ENCODE assay signal across 29 mouse cellular contexts in genomic region chr13:106009911-106010310, GRCm38 (mm10).
DNase-seq lines count a peak whose midpoint lies in the region; ATAC-seq and TF ChIP-seq lines count a peak whose summit lies in the region.
"Had no signal": no experiment of that assay in that cellular context is flagged by ENCODE, and none has a peak within 500 bp of the region (broad histone marks: within the 10 kb centered on the region; RNA-seq: fewer than 3 reads in every experiment).

No protein-coding gene starts in this region.

- no peak overlapping the region for H3K9ac ChIP-seq in forebrain, embryonic 14.5 days (ENCODE audit: low read length)
- H3K9ac ChIP-seq in hindbrain, postnatal 0 days (replicated peaks; ENCODE audit: low read length): no peak overlapping the region
- no peak overlapping the region for H3K9ac ChIP-seq in midbrain, embryonic 14.5 days (replicated peaks; ENCODE audit: low read length)
- no peak overlapping the region for H3K9ac ChIP-seq in midbrain, embryonic 16.5 days (ENCODE audit: low read depth, low read length)
- H3K9ac ChIP-seq: forebrain, embryonic 12.5 days; heart, embryonic 12.5 days; heart, embryonic 15.5 days; hindbrain, embryonic 13.5 days; intestine, embryonic 15.5 days had no signal

- WGBS in forebrain, embryonic 14.5 days: 28% methylated on average over 3 of the region's 3 CpGs
- 59% methylated on average over 3 of the region's 3 CpGs for WGBS in forebrain, embryonic 10.5 days
- WGBS in hindbrain, postnatal 0 days: 20% methylated on average over 3 of the region's 3 CpGs
- WGBS in hindbrain, embryonic 10.5 days: 49% methylated on average over 3 of the region's 3 CpGs
- WGBS in midbrain, embryonic 14.5 days: 22% methylated on average over 3 of the region's 3 CpGs
- 74% methylated on average over 3 of the region's 3 CpGs for WGBS in midbrain, embryonic 10.5 days
- whole genome bisulfite sequencing in midbrain, embryonic 16.5 days: 19% methylated on average over 3 of the region's 3 CpGs

- H3K4me3 ChIP-seq in forebrain, embryonic 14.5 days (ENCODE audit: low read depth, low read length): no peak overlapping the region
- no peak overlapping the region for H3K4me3 ChIP-seq in forebrain, embryonic 10.5 days
- H3K4me3 ChIP-seq in hindbrain, postnatal 0 days (ENCODE audit: low read length): no peak overlapping the region
- H3K4me3 ChIP-seq in hindbrain, embryonic 10.5 days: no peak overlapping the region
- no peak overlapping the region for H3K4me3 ChIP-seq in midbrain, embryonic 14.5 days (replicated peaks; ENCODE audit: low read depth, low read length)
- H3K4me3 ChIP-seq in midbrain, embryonic 10.5 days: no peak overlapping the region
- no peak overlapping the region for H3K4me3 ChIP-seq in midbrain, embryonic 16.5 days (ENCODE audit: low read depth, low read length)
- H3K4me3 ChIP-seq: forebrain, embryonic 12.5 days; heart, embryonic 12.5 days; heart, embryonic 15.5 days; hindbrain, embryonic 13.5 days; intestine, embryonic 15.5 days had no signal

- peak; percentile 14 for DNase-seq in forebrain, embryonic 14.5 days (ENCODE audit: low spot score)
- no peak for DNase-seq in forebrain, embryonic 10.5 days (ENCODE audit: extremely low spot score, low spot score)
- DNase-seq in hindbrain, postnatal 0 days (ENCODE audit: low spot score): peak; percentile 2
- no peak for DNase-seq in hindbrain, embryonic 10.5 days (ENCODE audit: low spot score)
- DNase-seq in midbrain, embryonic 14.5 days: peak; percentile 30
- DNase-seq in midbrain, embryonic 10.5 days (ENCODE audit: low spot score): no peak
- DNase-seq in kidney, postnatal 25 days: no peak
- DNase-seq: adrenal gland, postnatal 10 days; adrenal gland, postnatal 36 days; B cell, adult 2 months; cerebellum, adult 11-12 months; cerebellum, adult 8-10 months; cerebellum, postnatal 10 days; cerebellum, postnatal 36 days; gastrocnemius, postnatal 25 days; heart, adult 18-20 months; heart, postnatal 10 days; heart, postnatal 36 days; kidney, adult 11 months had no signal

- H3K9me3 ChIP-seq in forebrain, embryonic 14.5 days (replicated peaks; ENCODE audit: control insufficient read depth, low read length): no peaks in the 10 kb centered on the region
- H3K9me3 ChIP-seq in forebrain, embryonic 10.5 days: no peaks in the 10 kb centered on the region
- H3K9me3 ChIP-seq in hindbrain, postnatal 0 days (ENCODE audit: low read length): no peaks in the 10 kb centered on the region
- H3K9me3 ChIP-seq in hindbrain, embryonic 10.5 days: no peaks in the 10 kb centered on the region
- no peaks in the 10 kb centered on the region for H3K9me3 ChIP-seq in midbrain, embryonic 14.5 days (ENCODE audit: control insufficient read depth, low read length)
- H3K9me3 ChIP-seq in midbrain, embryonic 10.5 days (replicated peaks): no peaks in the 10 kb centered on the region
- H3K9me3 ChIP-seq in midbrain, embryonic 16.5 days (replicated peaks; ENCODE audit: control insufficient read depth, low read length, poor library complexity, severe bottlenecking): no peaks in the 10 kb centered on the region
- H3K9me3 ChIP-seq: forebrain, embryonic 12.5 days; G1E; heart, embryonic 15.5 days; hindbrain, embryonic 13.5 days; intestine, embryonic 15.5 days had no signal

- H3K36me3 ChIP-seq in forebrain, embryonic 14.5 days (ENCODE audit: control insufficient read depth, insufficient read depth, low read length): no peaks in the 10 kb centered on the region
- no peaks in the 10 kb centered on the region for H3K36me3 ChIP-seq in forebrain, embryonic 10.5 days (replicated peaks)
- H3K36me3 ChIP-seq in hindbrain, postnatal 0 days (ENCODE audit: insufficient read depth, low read length): no peaks in the 10 kb centered on the region
- H3K36me3 ChIP-seq in hindbrain, embryonic 10.5 days: no peaks in the 10 kb centered on the region
- no peaks in the 10 kb centered on the region for H3K36me3 ChIP-seq in midbrain, embryonic 14.5 days (ENCODE audit: control insufficient read depth, insufficient read depth, low read length)
- no peaks in the 10 kb centered on the region for H3K36me3 ChIP-seq in midbrain, embryonic 10.5 days
- no peaks in the 10 kb centered on the region for H3K36me3 ChIP-seq in midbrain, embryonic 16.5 days (ENCODE audit: control insufficient read depth, insufficient read depth, low read length)
- H3K36me3 ChIP-seq: forebrain, embryonic 12.5 days; G1E; heart, embryonic 12.5 days; heart, embryonic 15.5 days; hindbrain, embryonic 13.5 days; intestine, embryonic 15.5 days had no signal

- ATAC-seq in forebrain, embryonic 14.5 days: no peak
- ATAC-seq in hindbrain, postnatal 0 days: no peak
- no peak; the same call in 1 of the 2 replicates for ATAC-seq in midbrain, embryonic 14.5 days (ENCODE audit: low FRiP score, low TSS enrichment)
- 0 out of 2 replicates have a peak, but pooled peaks have one; percentile 60 for ATAC-seq in midbrain, embryonic 16.5 days
- ATAC-seq: forebrain, embryonic 16.5 days; intestine, embryonic 15.5 days; Patski had no signal

- no peaks in the 10 kb centered on the region for H3K27me3 ChIP-seq in forebrain, embryonic 14.5 days (replicated peaks; ENCODE audit: control insufficient read depth, insufficient read depth, low read length)
- H3K27me3 ChIP-seq in forebrain, embryonic 10.5 days (ENCODE audit: poor library complexity, severe bottlenecking): no peaks in the 10 kb centered on the region
- H3K27me3 ChIP-seq in hindbrain, postnatal 0 days (ENCODE audit: insufficient read depth, low read length): no peaks in the 10 kb centered on the region
- H3K27me3 ChIP-seq in hindbrain, embryonic 10.5 days (ENCODE audit: insufficient read depth, poor library complexity, severe bottlenecking): no peaks in the 10 kb centered on the region
- no peaks in the 10 kb centered on the region for H3K27me3 ChIP-seq in midbrain, embryonic 14.5 days (ENCODE audit: control insufficient read depth, insufficient read depth, low read length)
- no peaks in the 10 kb centered on the region for H3K27me3 ChIP-seq in midbrain, embryonic 10.5 days (ENCODE audit: low read depth, poor library complexity, severe bottlenecking)
- no peaks in the 10 kb centered on the region for H3K27me3 ChIP-seq in midbrain, embryonic 16.5 days (ENCODE audit: control insufficient read depth, insufficient read depth, low read depth, low read length)
- H3K27me3 ChIP-seq: CH12.LX; forebrain, embryonic 12.5 days; heart, embryonic 12.5 days; heart, embryonic 15.5 days; hindbrain, embryonic 13.5 days; intestine, embryonic 15.5 days; Patski had no signal

- H3K4me1 ChIP-seq in forebrain, embryonic 14.5 days (ENCODE audit: control insufficient read depth, insufficient read depth, low read length): no peaks in the 10 kb centered on the region
- H3K4me1 ChIP-seq in forebrain, embryonic 10.5 days: no peaks in the 10 kb centered on the region
- no peaks in the 10 kb centered on the region for H3K4me1 ChIP-seq in hindbrain, postnatal 0 days (ENCODE audit: insufficient read depth, low read length)
- H3K4me1 ChIP-seq in hindbrain, embryonic 10.5 days (replicated peaks): 0 out of 2 replicates have a peak, but pooled peaks cover 2% of the 10 kb centered on the region
- H3K4me1 ChIP-seq in midbrain, embryonic 14.5 days (ENCODE audit: control insufficient read depth, insufficient read depth, low read length): 0 out of 2 replicates have a peak, but pooled peaks cover 5% of the 10 kb centered on the region
- H3K4me1 ChIP-seq in midbrain, embryonic 10.5 days: no peaks in the 10 kb centered on the region
- H3K4me1 ChIP-seq in midbrain, embryonic 16.5 days (ENCODE audit: control insufficient read depth, insufficient read depth, low read length): no peaks in the 10 kb centered on the region
- H3K4me1 ChIP-seq: forebrain, embryonic 12.5 days; heart, embryonic 12.5 days; heart, embryonic 15.5 days; hindbrain, embryonic 13.5 days; intestine, embryonic 15.5 days had no signal

- no peak for TF ChIP-seq CTCF in hindbrain, postnatal 0 days (IDR thresholded peaks at IDR 0.05; ENCODE audit: low read depth)

- no peak overlapping the region for H3K4me2 ChIP-seq in forebrain, embryonic 14.5 days (ENCODE audit: low read length)
- H3K4me2 ChIP-seq in hindbrain, postnatal 0 days (ENCODE audit: low read depth, low read length): no peak overlapping the region
- H3K4me2 ChIP-seq in midbrain, embryonic 14.5 days (ENCODE audit: low read length): no peak overlapping the region
- no peak overlapping the region for H3K4me2 ChIP-seq in midbrain, embryonic 16.5 days (ENCODE audit: low read length)
- H3K4me2 ChIP-seq: forebrain, embryonic 12.5 days; heart, embryonic 12.5 days; heart, embryonic 15.5 days; hindbrain, embryonic 13.5 days; intestine, embryonic 15.5 days had no signal

- H3K27ac ChIP-seq in forebrain, embryonic 14.5 days (ENCODE audit: low read depth, low read length): no peak overlapping the region
- no peak overlapping the region for H3K27ac ChIP-seq in forebrain, embryonic 10.5 days
- no peak overlapping the region for H3K27ac ChIP-seq in hindbrain, postnatal 0 days
- no peak overlapping the region for H3K27ac ChIP-seq in hindbrain, embryonic 10.5 days
- no peak overlapping the region for H3K27ac ChIP-seq in midbrain, embryonic 14.5 days (replicated peaks; ENCODE audit: low read depth, low read length)
- H3K27ac ChIP-seq in midbrain, embryonic 10.5 days (replicated peaks): no peak overlapping the region
- H3K27ac ChIP-seq in midbrain, embryonic 16.5 days (ENCODE audit: low read length): no peak overlapping the region
- H3K27ac ChIP-seq: forebrain, embryonic 12.5 days; heart, embryonic 15.5 days; hindbrain, embryonic 13.5 days; intestine, embryonic 15.5 days had no signal

Comparison
In these comparisons a context has a peak if more than half of its experiments do, and no peak if none do; other contexts are left out.
1. DNase-seq: peak in forebrain, embryonic 14.5 days (single experiment), hindbrain, postnatal 0 days (single experiment) and midbrain, embryonic 14.5 days (single experiment); none in forebrain, embryonic 10.5 days (single experiment), hindbrain, embryonic 10.5 days (single experiment), midbrain, embryonic 10.5 days (single experiment) and kidney, postnatal 25 days (0 of 2).